Mouse (Mus musculus): Measurements from ENCODE around the gene Phb2. TPM values are rescaled to one million over a fixed set of nuclear protein-coding genes. Genes with fewer than 3 reads are reported as not detected.
"Not testable (repeated sequence)": the region's sequence is repeated elsewhere in the genome, so short reads cannot be mapped to it uniquely, and the experiment has no call there.

Gene Phb2
- total RNA-seq (2021): 100 to 1,000 TPM; 277 to 319 TPM
- long read RNA-seq, experiment 1, partial matches to known transcripts: 6 of 201 reads
- long read RNA-seq, experiment 1, other reads (novel, unspliced or antisense): 195 of 201 reads
- long read RNA-seq, experiment 2, partial matches to known transcripts: 8 of 107 reads
- long read RNA-seq, experiment 2, other reads (novel, unspliced or antisense): 99 of 107 reads

- peak; percentile 99 for DNase-seq
Measured at GRCm38 (mm10) chr6:124711824-124712782, at the start of gene Phb2, which contains the start of gene Emg1. Gene Phb2, plus strand, starts transcription at chr6:124712336. Gene Emg1, minus strand, starts transcription at chr6:124712178.

GRCm38 (mm10) chr6:124662477-124663423 is 49.4 kb upstream of the Phb2 start, which contains the start of gene Lpcat3:
Gene Lpcat3, plus strand, starts transcription at chr6:124663027.
- peak; percentile 99 for DNase-seq

- DNase-seq: no peak
Measured at GRCm38 (mm10) chr6:124663424-124663795, 48.7 kb upstream of the Phb2 start.

GRCm38 (mm10) chr6:124664256-124664655 is 47.9 kb upstream of the Phb2 start:
- no peak for DNase-seq

GRCm38 (mm10) chr6:124665011-124665410 is 47.1 kb upstream of the Phb2 start:
- no peak for DNase-seq

GRCm38 (mm10) chr6:124669234-124669859 is 42.8 kb upstream of the Phb2 start:
- DNase-seq: no peak

- DNase-seq: no peak
Measured at GRCm38 (mm10) chr6:124670281-124670900, 41.7 kb upstream of the Phb2 start.

GRCm38 (mm10) chr6:124672100-124672499 is 40.0 kb upstream of the Phb2 start:
- no peak for DNase-seq

- peak; percentile 67 to 71 for DNase-seq
Measured at GRCm38 (mm10) chr6:124673619-124674018, 38.5 kb upstream of the Phb2 start.

GRCm38 (mm10) chr6:124674591-124674990 is 37.5 kb upstream of the Phb2 start:
- DNase-seq: no peak

- no peak for DNase-seq
Measured at GRCm38 (mm10) chr6:124676171-124676570, 36.0 kb upstream of the Phb2 start.

GRCm38 (mm10) chr6:124678769-124679168 is 33.4 kb upstream of the Phb2 start:
- DNase-seq: no peak

GRCm38 (mm10) chr6:124679486-124679885 is 32.6 kb upstream of the Phb2 start:
- no peak for DNase-seq

- not testable (repeated sequence) for DNase-seq
Measured at GRCm38 (mm10) chr6:124682291-124682690, 29.8 kb upstream of the Phb2 start.

- DNase-seq: peak; percentile 27 to 37
Measured at GRCm38 (mm10) chr6:124683591-124684417, 28.3 kb upstream of the Phb2 start.

GRCm38 (mm10) chr6:124685606-124686386 is 26.3 kb upstream of the Phb2 start:
- DNase-seq: no peak

- not testable (repeated sequence) for DNase-seq
Measured at GRCm38 (mm10) chr6:124686644-124687043, 25.5 kb upstream of the Phb2 start.

GRCm38 (mm10) chr6:124688151-124688758 is 23.9 kb upstream of the Phb2 start:
- DNase-seq: no peak

GRCm38 (mm10) chr6:124689011-124689410 is 23.1 kb upstream of the Phb2 start:
- no peak for DNase-seq

Measured in heart, adult 18-20 months (tissue).